Mouse (Mus musculus) erythroblast, embryonic 14.5 days (primary cell): ENCODE data around the gene Cldn34b2.

ENCODE experiments used
- GATA1 ChIP-seq: IDR thresholded peaks from 2 replicates; pipeline ENCODE4 v1.6.1; 2012; ENCODE audit warnings: low read length, inconsistent platforms, mixed read lengths
- TAL1 ChIP-seq: IDR thresholded peaks from 3 replicates; pipeline ENCODE4 v1.6.1; 2012; ENCODE audit warnings: low read length, inconsistent platforms, mixed read lengths

- TF ChIP-seq TAL1 (no peak), GATA1 (no peak)
Measured at GRCm38 (mm10) chrX:155169886-155170285, 41.7 kb upstream of the Cldn34b2 start.
